Mouse (Mus musculus) kidney, postnatal 0 days (tissue): Measurements from ENCODE around the gene Lyst. TPM values are rescaled to one million over a fixed set of nuclear protein-coding genes. Genes with fewer than 3 reads are reported as not detected.

ENCODE experiments used
- ATAC-seq: fragments of 200-750 bp; cut with Nextera tagmentation; replicated peaks from 2 replicates; pipeline ENCODE4 v1.8.0; 2017; ENCODE audit warnings: low read depth, moderate number of reproducible peaks, moderate TSS enrichment, moderate library complexity; ENCODE audit not compliant: low FRiP score
- DNase-seq: peaks from one replicate; pipeline ENCODE4 v3.0.0-alpha.2; 2016; ENCODE audit warnings: low spot score
- H3K27ac ChIP-seq: fragments of 300-500 bp; sonication (generic); 2 replicates; pipeline ENCODE4 v1.5.1; 2014; ENCODE audit warnings: mild to moderate bottlenecking
- H3K27me3 ChIP-seq: fragments of 300-500 bp; sonication (generic); 2 replicates; pipeline ENCODE4 v1.6.1; 2014; ENCODE audit warnings: low read length, mixed read lengths; ENCODE audit not compliant: insufficient read depth
- H3K36me3 ChIP-seq: fragments of 300-500 bp; sonication (generic); 2 replicates; pipeline ENCODE4 v1.6.1; 2014; ENCODE audit warnings: low read length, mixed read lengths; ENCODE audit not compliant: insufficient read depth
- H3K4me1 ChIP-seq: fragments of 300-500 bp; sonication (generic); replicated peaks from 2 replicates; pipeline ENCODE4 v1.6.1; 2014; ENCODE audit warnings: antibody characterized with exemption, low read length, mixed read lengths; ENCODE audit not compliant: insufficient read depth
- H3K4me2 ChIP-seq: fragments of 300-500 bp; sonication (generic); 2 replicates; pipeline ENCODE4 v1.6.1; 2014; ENCODE audit warnings: mild to moderate bottlenecking, low read length, moderate library complexity, mixed read lengths
- H3K4me3 ChIP-seq: fragments of 300-500 bp; sonication (generic); replicated peaks from 2 replicates; pipeline ENCODE4 v1.5.1; 2014; ENCODE audit warnings: low read depth, low read length
- H3K9ac ChIP-seq: fragments of 300-500 bp; sonication (generic); 2 replicates; pipeline ENCODE4 v1.6.1; 2014; ENCODE audit warnings: low read depth, low read length
- H3K9me3 ChIP-seq: fragments of 300-500 bp; sonication (generic); replicated peaks from 2 replicates; pipeline ENCODE4 v1.6.1; 2016; ENCODE audit warnings: low read length, inconsistent platforms, mixed read lengths
- CTCF ChIP-seq: IDR thresholded peaks from 2 replicates; pipeline ENCODE4 v1.5.1; 2016; ENCODE audit warnings: antibody characterized with exemption, low read depth, mild to moderate bottlenecking, moderate library complexity
- WGBS: fragments of 180-500 bp; shearing (Covaris S2); extraction: QIAGEN DNeasy Blood & Tissue Kit; methylation state at CpG from one replicate; pipeline ENCODE4 v1.1.7; 2014; 5-methylcytosine and 5-hydroxymethylcytosine counted together
- polyA plus RNA-seq: library from polyadenylated mRNA; unstranded; fragments of >200 nt; fragmentation: Nextera tagmentation; extraction: Ambion mirVana; gene quantifications from 2 replicates; pipeline ENCODE4 v1.2.1, GENCODE M21; 2015

The Lyst gene
- polyA plus RNA-seq, 1 experiment from 2014 or later: 3.8 TPM

- peak; percentile 73 for TF ChIP-seq CTCF
- Histone ChIP-seq H3K4me3 (no peak overlapping the region), H3K9me3 (no peaks in the 10 kb centered on the region), H3K36me3 (0 out of 2 replicates have a peak, but pooled peaks cover 5% of the 10 kb centered on the region), H3K27ac (no peak overlapping the region), H3K9ac (no peak overlapping the region), H3K4me1 (no peaks in the 10 kb centered on the region), H3K4me2 (no peak overlapping the region), H3K27me3 (no peaks in the 10 kb centered on the region)
- DNase-seq (peak; percentile 75), ATAC-seq (peak; percentile 83)
- WGBS: 85% methylated on average over 1 of the region's 1 CpGs
Measured at GRCm38 (mm10) chr13:13612882-13613281, 22.7 kb downstream of the Lyst start.

- Histone ChIP-seq H3K27ac (no peak overlapping the region), H3K9ac (no peak overlapping the region)
- 84% methylated on average over 4 of the region's 4 CpGs for WGBS
Measured at GRCm38 (mm10) chr13:13614235-13614634, 24.0 kb downstream of the Lyst start.

GRCm38 (mm10) chr13:13621456-13621855 is 31.3 kb downstream of the Lyst start:
- no peak for DNase-seq
- H3K4me3 ChIP-seq: no peak overlapping the region
- no peaks in the 10 kb centered on the region for H3K4me1 ChIP-seq
- no peak overlapping the region for H3K4me2 ChIP-seq
- no peak for ATAC-seq
- H3K27ac ChIP-seq: no peak overlapping the region
- H3K27me3 ChIP-seq: no peaks in the 10 kb centered on the region
- TF ChIP-seq CTCF: no peak; the same call in 1 of the 2 replicates
- H3K36me3 ChIP-seq: 0 out of 2 replicates have a peak, but pooled peaks cover 8% of the 10 kb centered on the region
- 86% methylated on average over 5 of the region's 5 CpGs for WGBS
- no peak overlapping the region for H3K9ac ChIP-seq
- H3K9me3 ChIP-seq: no peaks in the 10 kb centered on the region

More at GRCm38 (mm10) chr13:13614235-13614634, 24.0 kb downstream of the Lyst start:
- Histone ChIP-seq H3K27me3 (no peaks in the 10 kb centered on the region), H3K36me3 (0 out of 2 replicates have a peak, but pooled peaks cover 8% of the 10 kb centered on the region), H3K4me1 (no peaks in the 10 kb centered on the region), H3K4me3 (no peak overlapping the region), H3K4me2 (no peak overlapping the region), H3K9me3 (no peaks in the 10 kb centered on the region)
- TF ChIP-seq CTCF: no peak
- DNase-seq: no peak
- no peak for ATAC-seq

GRCm38 (mm10) chr13:13622565-13622964 is 32.4 kb downstream of the Lyst start:
- no peak for TF ChIP-seq CTCF
- Histone ChIP-seq H3K4me1 (no peaks in the 10 kb centered on the region), H3K27me3 (no peaks in the 10 kb centered on the region), H3K9ac (no peak overlapping the region), H3K4me3 (no peak overlapping the region), H3K4me2 (no peak overlapping the region), H3K36me3 (0 out of 2 replicates have a peak, but pooled peaks cover 4% of the 10 kb centered on the region), H3K27ac (no peak overlapping the region), H3K9me3 (no peaks in the 10 kb centered on the region)
- no peak for ATAC-seq
- WGBS: 78% methylated on average over 3 of the region's 3 CpGs
- no peak for DNase-seq

GRCm38 (mm10) chr13:13633746-13634145 is 43.5 kb downstream of the Lyst start:
- DNase-seq (no peak), ATAC-seq (no peak)
- no peak for TF ChIP-seq CTCF
- H3K4me2 ChIP-seq: no peak overlapping the region
- H3K9ac ChIP-seq: no peak overlapping the region
- no peaks in the 10 kb centered on the region for H3K9me3 ChIP-seq
- no peaks in the 10 kb centered on the region for H3K4me1 ChIP-seq
- 95% methylated on average over 1 of the region's 1 CpGs for WGBS
- peaks cover 7% of the 10 kb centered on the region; the same call in 1 of the 2 replicates for H3K36me3 ChIP-seq
- H3K27ac ChIP-seq: no peak overlapping the region
- H3K27me3 ChIP-seq: no peaks in the 10 kb centered on the region
- H3K4me3 ChIP-seq: no peak overlapping the region

GRCm38 (mm10) chr13:13634706-13635105 is 44.5 kb downstream of the Lyst start:
- 78% methylated on average over 7 of the region's 7 CpGs for WGBS
- ATAC-seq: no peak
- TF ChIP-seq CTCF: no peak
- no peaks in the 10 kb centered on the region for H3K27me3 ChIP-seq
- no peak overlapping the region for H3K4me3 ChIP-seq
- H3K4me2 ChIP-seq: no peak overlapping the region
- H3K36me3 ChIP-seq: peaks cover 7% of the 10 kb centered on the region; the same call in 1 of the 2 replicates
- no peak overlapping the region for H3K9ac ChIP-seq
- no peaks in the 10 kb centered on the region for H3K9me3 ChIP-seq
- H3K27ac ChIP-seq: no peak overlapping the region
- no peak for DNase-seq
- no peaks in the 10 kb centered on the region for H3K4me1 ChIP-seq

GRCm38 (mm10) chr13:13635224-13635623 is 45.0 kb downstream of the Lyst start:
- ATAC-seq: no peak
- no peaks in the 10 kb centered on the region for H3K4me1 ChIP-seq
- no peak overlapping the region for H3K4me3 ChIP-seq
- H3K9me3 ChIP-seq: no peaks in the 10 kb centered on the region
- TF ChIP-seq CTCF: no peak
- DNase-seq: no peak
- WGBS: 83% methylated on average over 12 of the region's 12 CpGs
- H3K4me2 ChIP-seq: no peak overlapping the region
- H3K27me3 ChIP-seq: no peaks in the 10 kb centered on the region
- no peak overlapping the region for H3K27ac ChIP-seq
- no peak overlapping the region for H3K9ac ChIP-seq
- peaks cover 7% of the 10 kb centered on the region; the same call in 1 of the 2 replicates for H3K36me3 ChIP-seq
